Mouse (Mus musculus) forebrain, embryonic 12.5 days (tissue): ENCODE data around the gene Pcgf3. TPM values are rescaled to one million over a fixed set of nuclear protein-coding genes. Genes with fewer than 3 reads are reported as not detected.
"Not testable (repeated sequence)": the region's sequence is repeated elsewhere in the genome, so short reads cannot be mapped to it uniquely, and the experiment has no call there.

ENCODE experiments used
- ATAC-seq: fragments of 200-750 bp; cut with Nextera tagmentation; 2 replicates; pipeline ENCODE4 v1.8.0; 2017; ENCODE audit warnings: moderate TSS enrichment; ENCODE audit not compliant: low FRiP score
- H3K27ac ChIP-seq: fragments of 300-500 bp; sonication (generic); 2 replicates; pipeline ENCODE4 v1.5.1; 2016; ENCODE audit warnings: mild to moderate bottlenecking
- H3K27me3 ChIP-seq: fragments of 300-500 bp; sonication (generic); 2 replicates; pipeline ENCODE4 v1.6.1; 2016; ENCODE audit warnings: mild to moderate bottlenecking
- H3K36me3 ChIP-seq: fragments of 300-500 bp; sonication (generic); replicated peaks from 2 replicates; pipeline ENCODE4 v1.6.1; 2016; ENCODE audit warnings: mild to moderate bottlenecking
- H3K4me1 ChIP-seq: fragments of 300-500 bp; sonication (generic); 2 replicates; pipeline ENCODE4 v1.6.1; 2016
- H3K4me2 ChIP-seq: fragments of 300-500 bp; sonication (generic); 2 replicates; pipeline ENCODE4 v1.6.1; 2016; ENCODE audit warnings: mild to moderate bottlenecking, moderate library complexity
- H3K4me3 ChIP-seq: fragments of 300-500 bp; sonication (generic); replicated peaks from 2 replicates; pipeline ENCODE4 v1.5.1; 2016; ENCODE audit warnings: mild to moderate bottlenecking
- H3K9ac ChIP-seq: fragments of 300-500 bp; sonication (generic); 2 replicates; pipeline ENCODE4 v1.6.1; 2016; ENCODE audit warnings: mild to moderate bottlenecking
- H3K9me3 ChIP-seq: fragments of 300-500 bp; sonication (generic); 2 replicates; pipeline ENCODE4 v1.6.1; 2016
- WGBS: fragments of 180-500 bp; shearing (Covaris S2); methylation state at CpG from one replicate; pipeline ENCODE4 v1.1.7; 2016; 5-methylcytosine and 5-hydroxymethylcytosine counted together
- polyA plus RNA-seq: library from polyadenylated mRNA; unstranded; fragments of >200 nt; fragmentation: Nextera tagmentation; extraction: Ambion mirVana; gene quantifications from 2 replicates; pipeline ENCODE4 v1.2.1, GENCODE M21; 2016

The Pcgf3 gene
- polyA plus RNA-seq, 1 experiment from 2014 or later = 36.8 TPM

DNA sequence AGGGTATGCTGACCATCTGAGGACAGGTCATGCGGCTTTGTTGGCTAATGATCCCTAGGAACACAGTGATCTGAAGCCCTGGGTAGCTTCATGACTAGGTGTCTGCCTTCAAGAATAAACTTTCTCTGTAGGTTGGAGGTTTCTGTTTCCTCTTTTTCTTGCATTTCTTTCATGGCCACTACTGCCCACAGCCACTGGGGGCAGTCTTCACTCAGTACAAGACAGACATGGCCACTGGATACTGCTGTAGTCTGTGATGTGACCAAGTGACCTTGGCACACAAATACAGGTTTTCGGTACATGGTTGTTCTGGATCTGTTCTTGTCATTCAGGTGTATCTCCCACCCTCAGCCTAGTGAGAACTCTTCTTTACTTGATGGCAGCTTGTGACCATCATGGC, 24.2 kb downstream of the Pcgf3 start:
- H3K27me3 ChIP-seq = no peaks in the 10 kb centered on the region
- no peak for ATAC-seq
- H3K4me3 ChIP-seq = no peak overlapping the region
- H3K9ac ChIP-seq = no peak overlapping the region
- H3K36me3 ChIP-seq = peaks cover 54% of the 10 kb centered on the region
- H3K9me3 ChIP-seq = no peaks in the 10 kb centered on the region
- no peak overlapping the region for H3K27ac ChIP-seq
- H3K4me1 ChIP-seq = no peaks in the 10 kb centered on the region
- WGBS = 91% methylated on average over 2 of the region's 2 CpGs
- no peak overlapping the region for H3K4me2 ChIP-seq

DNA sequence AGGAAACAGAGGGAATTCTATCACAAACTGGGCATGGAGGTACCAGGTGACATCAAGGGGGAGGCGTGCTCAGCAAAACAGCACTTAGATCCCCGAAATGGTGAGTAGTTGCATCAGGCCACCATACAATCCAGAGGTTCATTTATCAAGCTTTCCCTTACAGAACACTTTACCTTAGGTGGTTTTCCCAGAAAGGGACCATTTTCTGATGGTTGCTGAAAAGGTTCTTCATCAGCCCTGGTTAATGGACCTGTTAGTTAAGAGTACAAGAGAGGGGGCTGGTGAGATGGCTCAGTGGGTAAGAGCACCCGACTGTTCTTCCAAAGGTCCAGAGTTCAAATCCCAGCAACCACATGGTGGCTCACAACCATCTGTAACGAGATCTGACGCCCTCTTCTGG, 25.1 kb downstream of the Pcgf3 start:
- not testable (repeated sequence) for H3K9ac ChIP-seq, H3K4me1 ChIP-seq, H3K9me3 ChIP-seq, H3K4me2 ChIP-seq, H3K27me3 ChIP-seq, H3K4me3 ChIP-seq, ATAC-seq, H3K27ac ChIP-seq
- 94% methylated on average over 5 of the region's 5 CpGs for WGBS
- peaks cover 63% of the 10 kb centered on the region for H3K36me3 ChIP-seq

DNA sequence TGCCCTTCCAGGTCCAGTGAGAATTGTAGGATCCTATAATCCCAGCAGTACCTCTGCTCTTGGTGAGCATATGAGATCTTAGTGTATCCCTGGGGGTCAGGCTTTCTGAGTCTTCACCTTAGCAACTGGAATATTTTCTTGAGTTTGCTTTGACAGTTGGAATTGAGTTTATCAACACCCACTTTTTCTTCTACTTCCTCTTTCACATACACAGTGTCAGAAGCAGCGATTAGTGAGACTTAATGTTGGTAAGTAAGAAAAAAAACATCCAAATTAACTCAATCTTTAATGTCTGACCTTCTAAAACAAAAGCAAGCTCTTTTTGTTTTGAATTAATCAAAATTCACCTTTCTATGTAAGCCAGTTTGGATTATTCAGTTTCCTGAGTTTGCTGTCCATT, 40.5 kb downstream of the Pcgf3 start:
- Histone ChIP-seq H3K4me2 (no peak overlapping the region), H3K27me3 (no peaks in the 10 kb centered on the region), H3K4me1 (no peaks in the 10 kb centered on the region), H3K27ac (no peak overlapping the region), H3K9me3 (no peaks in the 10 kb centered on the region), H3K4me3 (no peak overlapping the region), H3K36me3 (peaks cover 92% of the 10 kb centered on the region), H3K9ac (no peak overlapping the region)
- 85% methylated on average over 1 of the region's 1 CpGs for WGBS
- no peak for ATAC-seq

DNA sequence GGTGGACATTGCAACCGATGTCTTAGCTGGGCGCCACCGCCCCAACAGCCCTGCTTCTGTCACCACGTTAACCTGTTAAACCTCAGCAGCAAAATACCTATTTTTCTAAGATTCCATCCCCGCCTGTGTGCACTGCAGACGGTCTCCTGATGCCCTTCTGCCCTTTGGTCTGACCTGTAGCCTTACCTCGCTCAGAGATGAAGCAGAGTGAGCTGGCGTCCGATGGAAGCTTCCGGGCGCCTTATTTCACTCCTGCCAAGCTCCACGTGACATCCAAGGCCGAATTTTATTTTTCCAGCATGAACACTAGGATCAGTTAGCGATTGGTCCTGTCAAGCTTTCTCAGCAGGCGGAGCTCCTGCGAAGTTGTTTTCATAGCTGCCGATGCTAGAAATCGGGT, 41.3 kb downstream of the Pcgf3 start:
- Histone ChIP-seq H3K4me3 (no peak overlapping the region), H3K27ac (no peak overlapping the region), H3K4me1 (no peaks in the 10 kb centered on the region), H3K9ac (no peak overlapping the region), H3K27me3 (no peaks in the 10 kb centered on the region), H3K9me3 (no peaks in the 10 kb centered on the region), H3K4me2 (no peak overlapping the region), H3K36me3 (peaks cover 86% of the 10 kb centered on the region)
- WGBS = 92% methylated on average over 18 of the region's 18 CpGs
- no peak for ATAC-seq

DNA sequence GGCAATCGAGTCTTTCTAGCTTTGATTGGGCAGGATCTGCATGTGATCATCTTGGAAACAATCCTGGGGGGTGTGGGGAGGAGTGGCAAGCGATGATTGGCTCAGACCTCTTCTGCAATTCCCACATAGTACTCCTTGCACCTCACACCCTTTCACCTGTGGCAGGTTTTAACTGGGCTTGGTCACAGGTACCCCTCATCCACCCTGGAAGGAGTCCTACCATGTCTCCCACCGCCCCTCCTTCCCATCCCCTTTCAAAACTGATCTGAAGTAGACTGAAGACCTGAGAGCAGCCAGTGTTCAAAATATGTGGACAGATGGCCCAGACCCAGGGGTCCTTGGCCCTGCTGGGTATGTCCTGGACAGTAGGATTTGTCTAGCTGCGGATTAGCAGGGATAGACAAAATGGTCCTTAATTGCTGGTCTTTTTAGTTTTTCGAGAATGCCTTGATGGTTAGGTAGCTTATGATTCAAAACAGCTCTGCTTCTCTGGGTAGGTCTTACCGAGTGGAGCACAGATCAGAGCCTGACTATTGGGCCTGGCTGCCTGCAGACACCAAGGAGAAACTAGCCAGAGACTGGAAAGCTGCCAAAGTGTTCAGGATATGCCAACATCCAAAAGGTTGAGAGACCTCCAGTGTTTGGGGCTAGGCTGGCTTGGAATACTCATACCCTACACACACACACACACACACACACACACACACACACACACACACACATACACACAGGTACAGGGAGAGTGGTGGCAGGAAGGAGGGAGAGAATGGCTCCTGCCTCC, 54.7 kb downstream of the Pcgf3 start:
- Histone ChIP-seq H3K9ac (no peak overlapping the region), H3K27ac (no peak overlapping the region), H3K36me3 (no peaks in the 10 kb centered on the region), H3K4me2 (no peak overlapping the region), H3K4me1 (peaks cover 3% of the 10 kb centered on the region; the same call in 1 of the 2 replicates), H3K27me3 (no peaks in the 10 kb centered on the region), H3K9me3 (no peaks in the 10 kb centered on the region), H3K4me3 (no peak overlapping the region)
- no peak for ATAC-seq
- 67% methylated on average over 6 of the region's 6 CpGs for WGBS

DNA sequence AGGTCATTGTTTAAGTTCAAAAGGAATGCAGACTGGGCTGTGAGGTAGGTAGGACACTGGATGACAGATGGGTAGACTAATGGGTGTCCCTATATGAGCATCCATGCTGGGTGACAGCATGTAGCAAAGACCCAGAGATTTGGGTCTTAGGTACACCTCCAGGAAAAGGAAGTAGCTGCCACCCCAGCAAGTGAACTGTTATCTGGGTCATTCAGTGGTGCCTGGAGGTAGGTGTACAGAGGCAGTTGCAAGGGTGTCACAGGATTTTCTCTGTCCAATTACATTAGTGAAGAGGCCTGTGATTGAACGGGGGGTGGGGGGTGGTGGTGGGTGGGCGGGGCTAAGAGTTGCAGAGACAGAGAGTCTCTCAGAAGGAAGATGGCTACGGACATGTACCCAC, 55.6 kb downstream of the Pcgf3 start:
- ATAC-seq = no peak
- no peak overlapping the region for H3K4me3 ChIP-seq
- no peaks in the 10 kb centered on the region for H3K9me3 ChIP-seq
- no peaks in the 10 kb centered on the region for H3K27me3 ChIP-seq
- 82% methylated on average over 3 of the region's 3 CpGs for WGBS
- H3K4me2 ChIP-seq = no peak overlapping the region
- peaks cover 3% of the 10 kb centered on the region; the same call in 1 of the 2 replicates for H3K4me1 ChIP-seq
- H3K36me3 ChIP-seq = no peaks in the 10 kb centered on the region
- H3K27ac ChIP-seq = no peak overlapping the region
- no peak overlapping the region for H3K9ac ChIP-seq

DNA sequence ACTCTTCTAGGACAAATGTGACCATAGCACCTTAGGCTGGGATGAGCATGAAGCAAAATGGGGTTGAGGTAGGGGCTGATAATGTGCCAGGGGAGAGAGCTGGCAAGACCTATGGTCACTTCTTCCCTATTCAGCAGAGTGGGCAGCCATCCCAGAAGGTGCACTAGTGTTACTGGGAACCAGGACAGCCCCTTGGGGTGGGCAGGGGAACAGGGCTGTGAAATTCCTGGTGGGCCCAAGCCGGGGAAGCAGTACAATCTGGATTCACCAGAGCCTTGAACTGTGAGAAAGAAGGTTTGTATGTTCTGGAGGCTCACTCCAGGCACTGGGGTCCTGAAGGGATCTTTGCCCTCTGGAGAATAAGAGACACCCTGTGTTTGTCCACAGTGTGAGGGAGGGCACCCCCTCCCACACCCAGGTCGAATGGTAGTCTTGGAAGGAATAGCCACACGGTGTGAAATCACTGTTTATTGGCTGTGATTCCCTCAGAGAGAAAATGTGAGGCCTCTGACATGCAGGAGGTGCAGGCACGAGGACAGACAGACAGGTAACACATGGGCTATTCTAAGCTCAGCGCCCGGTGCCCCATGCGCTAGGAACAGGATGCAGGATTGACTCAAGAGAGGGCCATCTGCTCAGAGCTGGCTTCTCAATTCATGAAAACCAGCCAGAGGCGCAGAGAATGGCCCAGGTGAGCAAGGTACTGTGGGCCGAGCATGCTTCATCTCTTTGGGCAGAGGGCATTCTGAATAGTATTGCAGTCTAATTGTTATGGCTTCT, 57.3 kb downstream of the Pcgf3 start:
- Histone ChIP-seq H3K36me3 (no peaks in the 10 kb centered on the region), H3K4me2 (no peak overlapping the region), H3K27ac (no peak overlapping the region), H3K4me1 (peaks cover 3% of the 10 kb centered on the region; the same call in 1 of the 2 replicates), H3K9me3 (no peaks in the 10 kb centered on the region), H3K4me3 (no peak overlapping the region), H3K9ac (no peak overlapping the region), H3K27me3 (no peaks in the 10 kb centered on the region)
- ATAC-seq = no peak
- WGBS = 84% methylated on average over 9 of the region's 9 CpGs

DNA sequence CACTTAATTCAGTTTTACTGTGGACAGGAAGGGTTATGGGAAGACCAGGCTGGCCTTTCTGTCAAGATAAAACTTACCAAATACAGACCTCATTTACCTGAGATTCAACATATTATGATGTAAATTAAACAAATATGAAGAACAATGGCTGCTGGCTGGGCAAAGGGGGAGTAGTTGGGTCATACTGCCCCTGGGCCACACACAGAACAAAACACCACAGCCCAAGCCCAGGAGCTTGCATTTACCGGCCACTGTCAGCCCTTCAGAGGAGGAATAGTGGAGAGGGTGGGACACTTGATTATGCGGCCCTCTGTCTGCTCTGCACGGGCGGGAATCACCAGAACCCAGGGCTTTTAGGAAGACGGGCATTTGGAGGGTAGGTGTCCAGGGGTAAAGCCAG, 57.9 kb downstream of the Pcgf3 start:
- WGBS = 76% methylated on average over 5 of the region's 5 CpGs
- Histone ChIP-seq H3K4me1 (no peaks in the 10 kb centered on the region), H3K4me2 (no peak overlapping the region), H3K27me3 (no peaks in the 10 kb centered on the region), H3K4me3 (no peak overlapping the region), H3K27ac (no peak overlapping the region), H3K9me3 (no peaks in the 10 kb centered on the region), H3K9ac (no peak overlapping the region), H3K36me3 (no peaks in the 10 kb centered on the region)
- ATAC-seq = no peak

DNA sequence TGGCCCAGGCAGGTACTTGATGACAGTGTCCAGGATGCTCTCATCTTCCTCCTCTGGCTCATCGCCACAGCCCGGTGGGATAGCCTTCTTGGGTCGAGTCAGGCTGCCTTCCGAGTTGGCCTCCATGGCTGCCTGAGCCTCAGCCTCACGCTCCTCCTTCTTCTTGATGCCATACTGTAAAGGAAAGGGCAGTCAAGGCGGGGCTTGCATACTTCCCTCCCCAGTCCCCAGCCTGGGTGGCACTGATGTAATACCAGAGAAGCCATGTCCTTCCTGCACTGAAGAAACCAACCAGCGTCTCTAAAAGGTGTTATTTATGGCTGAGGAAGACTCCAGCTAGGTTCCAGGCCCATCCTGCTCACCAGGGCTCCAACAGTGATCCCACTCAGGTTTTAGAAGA, 59.1 kb downstream of the Pcgf3 start:
- no peaks in the 10 kb centered on the region for H3K4me1 ChIP-seq
- 87% methylated on average over 7 of the region's 7 CpGs for WGBS

DNA sequence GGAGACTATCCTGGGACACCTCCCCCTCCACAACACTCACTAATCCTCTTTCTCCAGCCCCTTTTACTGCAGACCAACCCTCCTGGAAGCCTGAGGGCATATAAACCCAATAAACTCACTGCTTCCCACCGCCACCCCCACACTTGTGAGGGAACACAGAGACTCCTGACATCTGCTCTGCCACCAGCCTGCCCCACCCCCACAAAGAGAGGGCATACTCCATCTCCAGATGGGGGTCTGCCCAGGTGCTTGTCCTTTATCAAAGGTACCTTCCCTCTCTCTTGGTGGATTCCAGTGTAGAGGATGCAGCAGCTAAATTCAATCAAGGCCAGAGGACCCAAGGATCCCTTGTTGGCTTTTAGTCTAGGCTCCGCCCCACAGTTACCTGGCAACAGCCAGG, 60.0 kb downstream of the Pcgf3 start:
- Histone ChIP-seq H3K4me1 (no peaks in the 10 kb centered on the region), H3K4me2 (no peak overlapping the region), H3K9me3 (no peaks in the 10 kb centered on the region), H3K36me3 (no peaks in the 10 kb centered on the region), H3K27ac (no peak overlapping the region), H3K4me3 (no peak overlapping the region), H3K9ac (no peak overlapping the region), H3K27me3 (no peaks in the 10 kb centered on the region)
- ATAC-seq = no peak
- 57% methylated on average over 2 of the region's 2 CpGs for WGBS

More for the DNA sequence above, 59.1 kb downstream of the Pcgf3 start:
- no peak overlapping the region for H3K4me3 ChIP-seq
- no peaks in the 10 kb centered on the region for H3K9me3 ChIP-seq
- no peaks in the 10 kb centered on the region for H3K27me3 ChIP-seq
- no peak overlapping the region for H3K27ac ChIP-seq
- no peak overlapping the region for H3K9ac ChIP-seq
- no peak overlapping the region for H3K4me2 ChIP-seq
- ATAC-seq = no peak
- no peaks in the 10 kb centered on the region for H3K36me3 ChIP-seq

DNA sequence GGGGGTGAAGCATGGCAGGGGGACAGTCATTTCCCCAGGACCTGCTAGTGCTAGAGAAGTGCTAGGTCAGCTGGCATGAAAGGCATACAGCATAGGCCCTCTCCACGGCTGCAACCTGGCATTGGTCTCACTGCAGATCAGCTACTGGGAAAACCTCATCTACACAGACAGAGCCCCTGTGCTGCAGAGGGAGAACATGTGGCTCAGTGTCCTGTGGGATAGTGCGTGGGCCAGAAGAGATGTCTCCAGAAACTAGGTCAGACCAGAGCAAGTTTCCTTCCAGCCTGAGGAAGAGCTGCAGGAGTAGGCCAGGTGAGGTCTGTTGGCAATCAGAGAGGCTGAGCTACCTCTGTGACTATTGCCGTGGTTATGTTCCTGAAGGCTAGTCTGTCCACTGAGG, 60.9 kb downstream of the Pcgf3 start:
- no peak for ATAC-seq

DNA sequence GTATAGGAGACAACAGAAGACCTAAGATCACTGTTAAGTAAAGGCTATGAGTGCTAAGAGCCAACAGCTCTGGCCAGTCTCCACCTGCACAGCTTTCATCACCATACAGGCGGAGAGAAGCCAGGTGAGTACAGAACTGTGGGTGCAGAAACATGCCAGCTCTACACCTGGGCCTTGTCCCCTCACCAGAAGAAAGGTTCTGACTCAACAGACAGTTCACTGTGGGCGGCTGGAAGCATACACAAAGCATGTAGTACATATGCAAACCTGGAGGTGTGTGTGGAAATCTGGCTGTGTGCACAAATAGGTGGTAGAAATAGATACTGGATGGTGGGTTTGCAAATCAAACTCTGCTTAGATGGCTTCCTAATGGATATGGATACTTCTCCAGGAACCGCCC, 61.6 kb downstream of the Pcgf3 start:
- no peaks in the 10 kb centered on the region for H3K27me3 ChIP-seq
- 83% methylated on average over 3 of the region's 3 CpGs for WGBS
- H3K36me3 ChIP-seq = no peaks in the 10 kb centered on the region
- no peak overlapping the region for H3K4me3 ChIP-seq
- H3K27ac ChIP-seq = no peak overlapping the region
- no peak for ATAC-seq
- no peak overlapping the region for H3K4me2 ChIP-seq
- H3K9me3 ChIP-seq = no peaks in the 10 kb centered on the region
- H3K9ac ChIP-seq = no peak overlapping the region
- H3K4me1 ChIP-seq = no peaks in the 10 kb centered on the region

More for the DNA sequence above, 60.9 kb downstream of the Pcgf3 start:
- Histone ChIP-seq H3K4me1 (no peaks in the 10 kb centered on the region), H3K4me3 (no peak overlapping the region), H3K36me3 (no peaks in the 10 kb centered on the region), H3K4me2 (no peak overlapping the region), H3K9ac (no peak overlapping the region), H3K27me3 (no peaks in the 10 kb centered on the region), H3K27ac (no peak overlapping the region), H3K9me3 (no peaks in the 10 kb centered on the region)
- 83% methylated on average over 3 of the region's 3 CpGs for WGBS

DNA sequence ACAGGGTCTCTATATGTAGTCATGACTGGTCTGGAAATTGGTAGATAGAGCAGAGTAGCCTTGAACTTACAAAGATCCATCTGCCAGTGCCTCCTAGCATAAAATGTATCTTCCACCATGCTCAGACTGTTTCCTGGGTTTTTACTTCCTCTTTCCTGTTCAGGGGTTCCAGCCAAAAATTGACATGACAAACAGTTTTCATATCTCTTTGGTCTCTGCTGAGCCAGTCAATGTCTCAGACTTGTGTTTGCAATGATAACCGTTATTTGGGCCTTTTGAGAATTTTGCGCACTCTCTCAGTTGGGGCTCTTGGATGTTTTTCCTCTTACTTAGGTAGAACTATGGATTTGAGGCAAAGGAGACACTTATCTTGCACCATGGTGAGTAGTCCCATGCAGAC, 73.2 kb downstream of the Pcgf3 start:
- Histone ChIP-seq H3K4me2 (no peak overlapping the region), H3K4me1 (no peaks in the 10 kb centered on the region), H3K9ac (no peak overlapping the region), H3K4me3 (no peak overlapping the region), H3K27ac (no peak overlapping the region), H3K36me3 (no peaks in the 10 kb centered on the region), H3K27me3 (no peaks in the 10 kb centered on the region), H3K9me3 (0 out of 2 replicates have a peak, but pooled peaks cover 11% of the 10 kb centered on the region)
- WGBS = 97% methylated on average over 2 of the region's 2 CpGs
- no peak for ATAC-seq
